1 mouse cellular context compared by ENCODE assay signal in the genomic region with DNA sequence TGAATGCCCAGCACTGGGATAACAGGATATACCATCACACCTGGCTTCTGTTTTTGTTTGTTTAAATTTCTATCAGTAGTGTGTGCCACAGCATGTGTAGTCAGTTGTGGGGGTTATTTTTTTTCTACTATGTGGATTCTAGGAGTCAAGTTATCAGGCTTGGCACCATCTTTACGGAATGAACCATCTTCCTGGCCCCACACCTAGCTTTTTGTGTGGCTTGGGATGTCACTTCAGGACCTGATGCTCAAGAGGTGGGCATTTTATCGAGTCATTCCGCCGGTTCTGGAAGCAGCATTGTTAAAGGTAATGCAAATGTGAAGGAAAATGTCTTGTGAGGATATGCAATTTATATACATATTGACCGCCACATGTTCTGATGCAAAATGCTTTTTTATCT.
TF ChIP-seq lines count a peak whose summit lies in the region.

No protein-coding gene starts in this region.

TF ChIP-seq in MEL, 35 proteins besides CTCF, POLR2A, EP300 and RAD21:
- TF ChIP-seq POLR2AphosphoS2 (IDR thresholded peaks at IDR 0.05; ENCODE audit: low read length), result peak; percentile 84; the same call in 1 of the 2 replicates
- TF ChIP-seq SIN3A (IDR thresholded peaks at IDR 0.05; ENCODE audit: low read length), result no peak
- TF ChIP-seq ZC3H11A (IDR thresholded peaks at IDR 0.05; ENCODE audit: low read depth, low read length), result no peak
- no peak for TF ChIP-seq USF2 (IDR thresholded peaks at IDR 0.05; ENCODE audit: borderline replicate concordance in 1 of 2, insufficient read depth in 1 of 2, low read depth in 1 of 2, low read length in 2 of 2)
- no peak for TF ChIP-seq NELFE (IDR thresholded peaks at IDR 0.05; ENCODE audit: low read depth, low read length)
- TF ChIP-seq MAX (IDR thresholded peaks at IDR 0.05; ENCODE audit: low read length), result no peak
